Mouse (Mus musculus) midbrain, embryonic 11.5 days (tissue): ENCODE results near the gene Ddc. TPM values are rescaled to one million over a fixed set of nuclear protein-coding genes. Genes with fewer than 3 reads are reported as not detected.

Source experiments
- ATAC-seq: fragments of 200-750 bp; cut with Nextera tagmentation; 2 replicates; pipeline ENCODE4 v1.8.0; 2017; ENCODE audit warnings: moderate TSS enrichment, moderate library complexity; ENCODE audit not compliant: low FRiP score
- DNase-seq: peaks from one replicate; pipeline ENCODE4 v3.0.0; 2015; ENCODE audit warnings: low spot score; ENCODE audit errors: missing footprints
- H3K27ac ChIP-seq: fragments of 300-500 bp; sonication (generic); 2 replicates; pipeline ENCODE4 v1.5.1; 2014; ENCODE audit warnings: low read depth, low read length
- H3K27me3 ChIP-seq: fragments of 300-500 bp; sonication (generic); 2 replicates; pipeline ENCODE4 v1.6.1; 2014; ENCODE audit warnings: mild to moderate bottlenecking, low read length, moderate library complexity, mixed read lengths; ENCODE audit not compliant: control insufficient read depth, insufficient read depth
- H3K36me3 ChIP-seq: fragments of 300-500 bp; sonication (generic); 2 replicates; pipeline ENCODE4 v1.6.1; 2014; ENCODE audit warnings: mild to moderate bottlenecking, low read length, moderate library complexity, mixed read lengths; ENCODE audit not compliant: control insufficient read depth, insufficient read depth
- H3K4me1 ChIP-seq: fragments of 300-500 bp; sonication (generic); 2 replicates; pipeline ENCODE4 v1.6.1; 2014; ENCODE audit warnings: low read length; ENCODE audit not compliant: control insufficient read depth, insufficient read depth
- H3K4me2 ChIP-seq: fragments of 300-500 bp; sonication (generic); 2 replicates; pipeline ENCODE4 v1.6.1; 2014; ENCODE audit warnings: mild to moderate bottlenecking, moderate library complexity
- H3K4me3 ChIP-seq: fragments of 300-500 bp; sonication (generic); 2 replicates; pipeline ENCODE4 v1.5.1; 2014; ENCODE audit warnings: low read depth, low read length
- H3K9ac ChIP-seq: fragments of 300-500 bp; sonication (generic); 2 replicates; pipeline ENCODE4 v1.6.1; 2014; ENCODE audit warnings: low read length
- H3K9me3 ChIP-seq: fragments of 300-500 bp; sonication (generic); 2 replicates; pipeline ENCODE4 v1.6.1; 2016; ENCODE audit warnings: low read length; ENCODE audit not compliant: control insufficient read depth
- WGBS: fragments of 180-500 bp; shearing (Covaris S2); extraction: QIAGEN DNeasy Blood & Tissue Kit; methylation state at CpG from one replicate; pipeline ENCODE4 v1.1.7; 2014; 5-methylcytosine and 5-hydroxymethylcytosine counted together
- polyA plus RNA-seq: library from polyadenylated mRNA; unstranded; fragments of >200 nt; fragmentation: Nextera tagmentation; extraction: Ambion mirVana; gene quantifications from 2 replicates; pipeline ENCODE4 v1.2.1, GENCODE M21; 2014

Ddc gene
- polyA plus RNA-seq, 1 experiment from 2014 or later: 18.0 TPM

- Histone ChIP-seq H3K4me3 (no peak overlapping the region), H3K9me3 (no peaks in the 10 kb centered on the region), H3K9ac (no peak overlapping the region), H3K4me2 (no peak overlapping the region), H3K27me3 (no peaks in the 10 kb centered on the region), H3K27ac (no peak overlapping the region), H3K36me3 (peaks cover 7% of the 10 kb centered on the region), H3K4me1 (peaks cover 7% of the 10 kb centered on the region)
- 93% methylated on average over 1 of the region's 1 CpGs for WGBS
- DNase-seq (no peak), ATAC-seq (no peak)
Observed at GRCm38 (mm10) chr11:11938591-11938990, 40.6 kb upstream of the Ddc start.

GRCm38 (mm10) chr11:11937340-11938030 lies 39.5 kb upstream of the Ddc start:
- Histone ChIP-seq H3K4me3 (no peak overlapping the region), H3K27ac (no peak overlapping the region), H3K4me2 (no peak overlapping the region), H3K27me3 (no peaks in the 10 kb centered on the region), H3K9ac (no peak overlapping the region), H3K9me3 (no peaks in the 10 kb centered on the region), H3K4me1 (peaks cover 4% of the 10 kb centered on the region), H3K36me3 (peaks cover 10% of the 10 kb centered on the region)
- 90% methylated on average over 10 of the region's 10 CpGs for WGBS
- ATAC-seq (no peak), DNase-seq (no peak)

DNA sequence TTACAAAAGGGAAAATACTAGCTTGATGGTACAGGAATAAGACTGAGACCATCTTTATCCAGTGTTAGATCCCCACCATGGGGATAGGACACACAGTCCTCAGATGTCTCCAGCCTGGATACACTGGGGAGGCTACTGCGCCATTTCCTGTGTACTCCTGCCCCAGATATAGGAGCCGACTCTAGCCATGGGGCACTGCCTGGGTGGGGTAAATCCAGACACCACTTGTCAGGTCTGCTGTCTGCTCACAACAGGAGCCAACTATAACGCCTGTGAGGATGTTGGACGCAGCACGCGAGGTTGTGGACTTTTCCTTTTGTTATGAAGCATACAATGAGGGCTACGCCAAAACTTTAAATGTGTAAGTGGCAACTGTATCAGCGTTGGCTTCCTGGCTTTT lies 36.9 kb upstream of the Ddc start:
- Histone ChIP-seq H3K27ac (no peak overlapping the region), H3K4me2 (no peak overlapping the region), H3K9me3 (no peaks in the 10 kb centered on the region), H3K4me3 (no peak overlapping the region), H3K4me1 (peaks cover 2% of the 10 kb centered on the region; the same call in 1 of the 2 replicates), H3K36me3 (peaks cover 16% of the 10 kb centered on the region), H3K9ac (no peak overlapping the region), H3K27me3 (no peaks in the 10 kb centered on the region)
- no peak for DNase-seq
- WGBS: 90% methylated on average over 8 of the region's 8 CpGs
- ATAC-seq: no peak

DNA sequence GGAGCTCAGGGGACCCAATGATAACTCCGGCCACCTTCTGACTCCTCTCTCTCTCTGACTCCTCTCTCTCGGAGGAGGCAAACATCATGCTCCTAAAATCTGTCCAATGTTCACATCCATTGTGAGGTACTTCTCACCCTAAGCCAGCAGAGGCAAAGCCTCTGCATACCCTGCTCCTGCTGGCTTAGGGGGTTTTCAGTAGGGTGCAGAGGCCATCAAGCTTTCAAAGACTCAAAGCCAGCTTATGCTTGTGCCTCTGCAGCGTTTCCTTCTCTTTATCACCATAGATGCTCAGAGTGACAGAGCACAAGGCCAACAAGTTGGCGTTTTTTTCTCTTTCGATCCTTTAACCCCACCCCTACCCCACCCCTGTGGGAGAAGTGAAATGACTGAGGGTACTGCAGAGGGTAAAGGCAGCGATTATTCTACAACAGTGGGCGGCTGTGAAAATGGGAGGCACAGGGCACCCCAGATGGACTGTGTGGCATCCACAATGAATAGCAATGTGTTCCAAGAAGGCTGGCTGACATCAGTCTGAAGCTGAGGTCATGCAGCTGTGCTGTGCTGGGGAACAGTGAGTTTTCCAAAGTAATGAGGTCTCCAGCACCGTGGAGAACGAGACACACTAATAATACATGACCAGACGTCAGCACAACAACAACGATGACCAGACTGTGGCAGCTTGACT lies 34.3 kb upstream of the Ddc start:
- H3K9ac ChIP-seq: no peak overlapping the region
- H3K27me3 ChIP-seq: no peaks in the 10 kb centered on the region
- no peaks in the 10 kb centered on the region for H3K9me3 ChIP-seq
- H3K4me2 ChIP-seq: no peak overlapping the region
- H3K4me1 ChIP-seq: peaks cover 2% of the 10 kb centered on the region; the same call in 1 of the 2 replicates
- WGBS: 84% methylated on average over 11 of the region's 11 CpGs
- DNase-seq (no peak), ATAC-seq (peak; percentile 41; the same call in 1 of the 2 replicates)
- H3K36me3 ChIP-seq: peaks cover 17% of the 10 kb centered on the region
- no peak overlapping the region for H3K4me3 ChIP-seq
- H3K27ac ChIP-seq: no peak overlapping the region

GRCm38 (mm10) chr11:11931688-11932087 lies 33.7 kb upstream of the Ddc start:
- no peak overlapping the region for H3K27ac ChIP-seq
- DNase-seq (no peak), ATAC-seq (no peak)
- H3K9ac ChIP-seq: no peak overlapping the region
- no peaks in the 10 kb centered on the region for H3K9me3 ChIP-seq
- no peak overlapping the region for H3K4me2 ChIP-seq
- WGBS: 82% methylated on average over 5 of the region's 5 CpGs
- H3K4me1 ChIP-seq: peaks cover 2% of the 10 kb centered on the region; the same call in 1 of the 2 replicates
- no peaks in the 10 kb centered on the region for H3K27me3 ChIP-seq
- peaks cover 13% of the 10 kb centered on the region; the same call in 1 of the 2 replicates for H3K36me3 ChIP-seq
- H3K4me3 ChIP-seq: no peak overlapping the region

- WGBS: 93% methylated on average over 11 of the region's 11 CpGs
- Histone ChIP-seq H3K9me3 (no peaks in the 10 kb centered on the region), H3K9ac (no peak overlapping the region), H3K36me3 (peaks cover 10% of the 10 kb centered on the region; the same call in 1 of the 2 replicates), H3K27ac (no peak overlapping the region), H3K4me3 (no peak overlapping the region), H3K27me3 (no peaks in the 10 kb centered on the region), H3K4me1 (peaks cover 2% of the 10 kb centered on the region; the same call in 1 of the 2 replicates), H3K4me2 (no peak overlapping the region)
- no peak for ATAC-seq
- no peak for DNase-seq
Observed at GRCm38 (mm10) chr11:11930527-11930926, 32.6 kb upstream of the Ddc start.

DNA sequence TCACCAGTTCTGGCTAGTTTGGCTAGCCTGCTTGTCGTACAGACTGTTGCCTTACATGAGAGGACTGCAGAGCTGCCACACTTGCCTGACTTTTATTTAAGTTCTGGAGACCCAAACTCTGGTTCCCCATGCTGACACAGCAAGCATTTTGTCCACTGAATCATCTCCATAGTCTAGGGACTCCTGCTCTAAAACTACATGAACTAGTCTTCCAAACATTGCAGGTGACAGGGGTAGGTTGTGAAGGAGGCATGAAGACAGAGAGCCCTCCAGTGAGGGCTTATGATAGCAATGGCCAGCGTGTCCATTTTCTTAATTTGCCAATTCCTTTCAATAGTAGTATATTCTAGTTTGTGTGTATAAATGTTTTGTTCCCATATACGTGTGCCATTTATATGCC lies 31.1 kb upstream of the Ddc start:
- Histone ChIP-seq H3K9ac (no peak overlapping the region), H3K36me3 (peaks cover 10% of the 10 kb centered on the region; the same call in 1 of the 2 replicates), H3K9me3 (no peaks in the 10 kb centered on the region), H3K27ac (no peak overlapping the region), H3K4me3 (no peak overlapping the region), H3K4me2 (no peak overlapping the region), H3K4me1 (peaks cover 2% of the 10 kb centered on the region; the same call in 1 of the 2 replicates), H3K27me3 (no peaks in the 10 kb centered on the region)
- WGBS: 85% methylated on average over 3 of the region's 3 CpGs
- DNase-seq: no peak
- ATAC-seq: no peak

GRCm38 (mm10) chr11:11928586-11928985 lies 30.6 kb upstream of the Ddc start:
- H3K27me3 ChIP-seq: no peaks in the 10 kb centered on the region
- ATAC-seq: no peak
- no peak overlapping the region for H3K4me3 ChIP-seq
- no peak for DNase-seq
- WGBS: 90% methylated on average over 2 of the region's 2 CpGs
- no peak overlapping the region for H3K4me2 ChIP-seq
- no peak overlapping the region for H3K9ac ChIP-seq
- H3K27ac ChIP-seq: no peak overlapping the region
- peaks cover 10% of the 10 kb centered on the region; the same call in 1 of the 2 replicates for H3K36me3 ChIP-seq
- H3K9me3 ChIP-seq: no peaks in the 10 kb centered on the region
- H3K4me1 ChIP-seq: peaks cover 2% of the 10 kb centered on the region; the same call in 1 of the 2 replicates

- no peak for ATAC-seq
- Histone ChIP-seq H3K4me1 (no peaks in the 10 kb centered on the region), H3K27me3 (no peaks in the 10 kb centered on the region), H3K9me3 (no peaks in the 10 kb centered on the region), H3K9ac (no peak overlapping the region), H3K4me2 (no peak overlapping the region), H3K4me3 (no peak overlapping the region), H3K27ac (no peak overlapping the region), H3K36me3 (no peaks in the 10 kb centered on the region)
- WGBS: 35% methylated on average over 3 of the region's 3 CpGs
- peak; percentile 72 for DNase-seq
Observed at GRCm38 (mm10) chr11:11923900-11924299, 26.0 kb upstream of the Ddc start.
